ENCODE assay signal across 9 mouse cellular contexts in genomic region chr2:32601417-32602065, GRCm38 (mm10). TPM values are rescaled to one million over a fixed set of nuclear protein-coding genes. Genes with fewer than 3 reads are reported as not detected.
DNase-seq lines count a peak whose midpoint lies in the region; ATAC-seq and TF ChIP-seq lines count a peak whose summit lies in the region.
"Had no signal": no experiment of that assay in that cellular context is flagged by ENCODE, and none has a peak within 500 bp of the region (broad histone marks: within the 10 kb centered on the region; RNA-seq: fewer than 3 reads in every experiment).

No protein-coding gene starts in this region.

- ATAC-seq in heart, embryonic 11.5 days (replicated peaks; ENCODE audit: insufficient number of reproducible peaks, low FRiP score, low TSS enrichment): no peak
- ATAC-seq in intestine, postnatal 0 days: peak; percentile 61

- H3K4me1 ChIP-seq in heart, adult 2 months (ENCODE audit: control insufficient read depth, insufficient read depth, low read length): peaks cover 9% of the 10 kb centered on the region
- H3K4me1 ChIP-seq in heart, embryonic 11.5 days (ENCODE audit: control insufficient read depth, insufficient read depth, low read length): peaks cover 8% of the 10 kb centered on the region; the same call in 1 of the 2 replicates
- H3K4me1 ChIP-seq in CH12.LX (ENCODE audit: control insufficient read depth in 1 of 2, insufficient read depth in 2 of 2): peaks cover 0 to 25% of the 10 kb centered on the region in 2 experiments; a peak in 2 of 4 replicates
- H3K4me1 ChIP-seq in intestine, postnatal 0 days (replicated peaks; ENCODE audit: control insufficient read depth, insufficient read depth, low read length): no peaks in the 10 kb centered on the region

- intact Hi-C loops in heart, adult 2 months (cut with DNase I): loop anchor here (1.0 kb wide), 2 partner anchors 14 to 18 kb away; partner anchors contain the start of gene St6galnac4

- no peaks in the 10 kb centered on the region for H3K36me3 ChIP-seq in heart, adult 2 months (ENCODE audit: control insufficient read depth, insufficient read depth, low read length)
- H3K36me3 ChIP-seq in heart, embryonic 11.5 days (ENCODE audit: control insufficient read depth, insufficient read depth, low read length): peaks cover 7% of the 10 kb centered on the region; the same call in 1 of the 2 replicates
- H3K36me3 ChIP-seq in CH12.LX (replicated peaks in 1 of 2; ENCODE audit: control insufficient read depth in 1 of 2, insufficient read depth in 1 of 2, low read length in 1 of 2): peaks cover 20 to 44% of the 10 kb centered on the region in 2 experiments
- H3K36me3 ChIP-seq in intestine, postnatal 0 days (ENCODE audit: control insufficient read depth, insufficient read depth): peaks cover 3% of the 10 kb centered on the region; the same call in 1 of the 2 replicates

- 46% methylated on average over 8 of the region's 8 CpGs for WGBS in heart, adult 2 months
- WGBS in heart, embryonic 11.5 days (ENCODE audit: insufficient replicate concordance): 42% methylated on average over 8 of the region's 8 CpGs
- 41% methylated on average over 8 of the region's 8 CpGs for WGBS in intestine, postnatal 0 days

- no peak for TF ChIP-seq RAD21 in CH12.LX (IDR thresholded peaks at IDR 0.05; ENCODE audit: low read depth, low read length)

- peak overlapping the region; percentile 47 for H3K27ac ChIP-seq in heart, adult 2 months
- no peak overlapping the region for H3K27ac ChIP-seq in heart, embryonic 11.5 days (ENCODE audit: low read depth, low read length)
- no peak overlapping the region for H3K27ac ChIP-seq in CH12.LX (ENCODE audit: insufficient read depth, low read depth)
- no peak overlapping the region for H3K27ac ChIP-seq in intestine, postnatal 0 days (ENCODE audit: low read depth, low read length)
- H3K27ac ChIP-seq: neural tube, embryonic 13.5 days had no signal

- H3K9me3 ChIP-seq in heart, embryonic 11.5 days (replicated peaks; ENCODE audit: control insufficient read depth, low read length): no peaks in the 10 kb centered on the region
- no peaks in the 10 kb centered on the region for H3K9me3 ChIP-seq in CH12.LX (replicated peaks; ENCODE audit: low read length)
- H3K9me3 ChIP-seq in intestine, postnatal 0 days (ENCODE audit: control insufficient read depth): no peaks in the 10 kb centered on the region
- H3K9me3 ChIP-seq: neural tube, embryonic 13.5 days had no signal

- no peak for TF ChIP-seq POLR2A in heart, adult 2 months (IDR thresholded peaks at IDR 0.05; ENCODE audit: insufficient read depth, low read depth, low read length)
- TF ChIP-seq POLR2A in CH12.LX (IDR thresholded peaks at IDR 0.05; ENCODE audit: low read depth, low read length): no peak

- H3K79me2 ChIP-seq in heart, adult 2 months (replicated peaks; ENCODE audit: control insufficient read depth, insufficient read depth, low read length): no peaks in the 10 kb centered on the region
- H3K79me2 ChIP-seq in CH12.LX (replicated peaks; ENCODE audit: control insufficient read depth, extremely low read depth, insufficient read depth, poor library complexity, severe bottlenecking): no peaks in the 10 kb centered on the region

- dilution Hi-C loops in CH12.LX (cut with MboI; ENCODE audit: extremely low pct_ligation_motif_present, extremely low pct_unique_long_range_greater_than_20kb, low sequenced_read_pairs): no loop called here

- no peak overlapping the region for H3K9ac ChIP-seq in heart, adult 2 months (ENCODE audit: low read depth, low read length)
- no peak overlapping the region for H3K9ac ChIP-seq in heart, embryonic 11.5 days (ENCODE audit: low read depth, low read length)
- H3K9ac ChIP-seq in CH12.LX (ENCODE audit: insufficient read depth, low read depth): no peak overlapping the region
- no peak overlapping the region for H3K9ac ChIP-seq in intestine, postnatal 0 days (ENCODE audit: low read depth, low read length)
- H3K9ac ChIP-seq: neural tube, embryonic 13.5 days had no signal

- in situ Hi-C loops in CH12.LX (cut with MboI; ENCODE audit: low pct_ligation_motif_present, low pct_unique_long_range_greater_than_20kb, low sequenced_read_pairs): no loop called here

- no peaks in the 10 kb centered on the region for H3K27me3 ChIP-seq in heart, adult 2 months (ENCODE audit: control insufficient read depth, insufficient read depth, low read length)
- no peaks in the 10 kb centered on the region for H3K27me3 ChIP-seq in heart, embryonic 11.5 days (ENCODE audit: control insufficient read depth, insufficient read depth, low read length)
- H3K27me3 ChIP-seq in CH12.LX (replicated peaks): no peaks in the 10 kb centered on the region
- no peaks in the 10 kb centered on the region for H3K27me3 ChIP-seq in intestine, postnatal 0 days (replicated peaks; ENCODE audit: control insufficient read depth, insufficient read depth, low read length)
- H3K27me3 ChIP-seq: neural tube, embryonic 13.5 days had no signal

- no peak overlapping the region for H3K4me3 ChIP-seq in heart, adult 2 months
- no peak overlapping the region for H3K4me3 ChIP-seq in heart, embryonic 11.5 days (ENCODE audit: low read depth, low read length)
- H3K4me3 ChIP-seq in CH12.LX (replicated peaks in 1 of 3; ENCODE audit: low read depth in 2 of 3, low read length in 2 of 3, poor library complexity in 1 of 3): no peak overlapping the region
- no peak overlapping the region for H3K4me3 ChIP-seq in intestine, postnatal 0 days (ENCODE audit: low read depth, low read length)
- H3K4me3 ChIP-seq: neural tube, embryonic 13.5 days had no signal

- TF ChIP-seq EP300 in heart, adult 2 months (IDR thresholded peaks at IDR 0.05; ENCODE audit: insufficient read depth, low read depth, low read length): no peak
- no peak for TF ChIP-seq EP300 in CH12.LX (IDR thresholded peaks at IDR 0.05; ENCODE audit: low read length)

- no peak overlapping the region for H3K4me2 ChIP-seq in heart, embryonic 11.5 days
- H3K4me2 ChIP-seq in CH12.LX (ENCODE audit: insufficient read depth, low read depth, poor library complexity, severe bottlenecking): no peak overlapping the region
- peak overlapping the region; percentile 35; the same call in 1 of the 2 replicates for H3K4me2 ChIP-seq in intestine, postnatal 0 days (replicated peaks; ENCODE audit: low read depth)

- DNase-seq in heart, adult 2 months: peak; percentile 53 to 59
- DNase-seq in CH12.LX (ENCODE audit: extremely low read depth): peak; percentile 69
- DNase-seq in cerebellum, postnatal 36 days: peak; percentile 51 to 58
- peak; percentile 63 for DNase-seq in lung, postnatal 25 days (ENCODE audit: low spot score)
- peak; percentile 30 for DNase-seq in thymus, postnatal 25 days
- DNase-seq in urinary bladder, postnatal 4 days (ENCODE audit: low spot score in 2 of 2): no peak

- peak; percentile 66 for TF ChIP-seq CTCF in heart, adult 2 months (IDR thresholded peaks at IDR 0.05)
- peak in 1 of 2 experiments; percentile 59; a peak in 2 of 4 replicates for TF ChIP-seq CTCF in CH12.LX (conservative IDR thresholded peaks at IDR 0.05 in 1 of 2, IDR thresholded peaks at IDR 0.05 in 1 of 2; ENCODE audit: low read depth in 2 of 2, low read length in 2 of 2)
- TF ChIP-seq CTCF in intestine, postnatal 0 days (IDR thresholded peaks at IDR 0.05; ENCODE audit: low read depth): peak; percentile 71

TF ChIP-seq in CH12.LX, 34 proteins besides CTCF, POLR2A, EP300 and RAD21 (continues in another document):
- TF ChIP-seq ZNF384 (IDR thresholded peaks at IDR 0.05; ENCODE audit: low read depth, low read length): no peak
- no peak for TF ChIP-seq TCF12 (IDR thresholded peaks at IDR 0.05; ENCODE audit: low read depth, low read length)
- TF ChIP-seq MEF2A (IDR thresholded peaks at IDR 0.05; ENCODE audit: borderline replicate concordance, low read depth, low read length): no peak

RNA-seq across cellular contexts. Expression of gene St6galnac6, which starts 2.0 kb away (rescaled TPM):
- total RNA-seq in heart, adult 2 months (2021): 100 to 1,000 TPM; 107 to 125 TPM
- polyA plus RNA-seq in heart, adult 2 months (2012; rRNA removed): 129 and 174 TPM in 2 replicates
- 8.3 and 9.3 TPM in 2 replicates for polyA plus RNA-seq in heart, embryonic 11.5 days (2014; fragmentation: Nextera tagmentation; extraction: Ambion mirVana)
- total RNA-seq in CH12.LX (2012; rRNA removed): 13.9 and 14.3 TPM in 2 replicates
- total RNA-seq in CH12.LX (2014; rRNA removed): 12.9 and 13.2 TPM in 2 replicates
- 10.7 and 13.3 TPM in 2 replicates for polyA plus RNA-seq in CH12.LX (2012; ENCODE audit: insufficient read length, low read depth)
- polyA plus RNA-seq in intestine, postnatal 0 days (2015; fragmentation: Nextera tagmentation; extraction: Ambion mirVana): 8.3 and 9.1 TPM in 2 replicates

RNA-seq across cellular contexts. Expression of gene St6galnac4, which starts 14.6 kb away (rescaled TPM):
- 10 to 100 TPM; 16.2 to 17.8 TPM for total RNA-seq in heart, adult 2 months (2021)
- 25.2 and 28.6 TPM in 2 replicates for polyA plus RNA-seq in heart, adult 2 months (2012; rRNA removed)
- 32.9 and 40.9 TPM in 2 replicates for polyA plus RNA-seq in heart, embryonic 11.5 days (2014; fragmentation: Nextera tagmentation; extraction: Ambion mirVana)
- total RNA-seq in CH12.LX (2012; rRNA removed): 51.9 and 57.4 TPM in 2 replicates
- 45.9 and 58.3 TPM in 2 replicates for total RNA-seq in CH12.LX (2014; rRNA removed)
- 81.7 and 87.0 TPM in 2 replicates for polyA plus RNA-seq in CH12.LX (2012; ENCODE audit: insufficient read length, low read depth)
- polyA plus RNA-seq in intestine, postnatal 0 days (2015; fragmentation: Nextera tagmentation; extraction: Ambion mirVana): 5.7 and 6.6 TPM in 2 replicates

RNA-seq across cellular contexts. Expression of gene Ak1, which starts 20.0 kb away (rescaled TPM):
- total RNA-seq in heart, adult 2 months (2021): 100 to 1,000 TPM; 606 to 670 TPM
- polyA plus RNA-seq in heart, adult 2 months (2012; rRNA removed): 584 and 623 TPM in 2 replicates
- polyA plus RNA-seq in heart, embryonic 11.5 days (2014; fragmentation: Nextera tagmentation; extraction: Ambion mirVana): 212 and 221 TPM in 2 replicates
- total RNA-seq in CH12.LX (2012; rRNA removed) (2.9 and 3.9 TPM in 2 replicates), CH12.LX (2014; rRNA removed) (1.4 TPM in 2 replicates)
- 1.5 and 2.8 TPM in 2 replicates for polyA plus RNA-seq in CH12.LX (2012; ENCODE audit: insufficient read length, low read depth)
- 10.5 and 12.1 TPM in 2 replicates for polyA plus RNA-seq in intestine, postnatal 0 days (2015; fragmentation: Nextera tagmentation; extraction: Ambion mirVana)

RNA-seq across cellular contexts. Expression of gene 9430097D07Rik, which starts 26.1 kb away (rescaled TPM):
- total RNA-seq in heart, adult 2 months (2021): not detected
- polyA plus RNA-seq in heart, adult 2 months (2012; rRNA removed): not detected in 2 replicates
- polyA plus RNA-seq in heart, embryonic 11.5 days (2014; fragmentation: Nextera tagmentation; extraction: Ambion mirVana): 0.17 TPM in 1 of 2 replicates, not detected in the other
- total RNA-seq in CH12.LX (2012; rRNA removed): 0.13 TPM in 1 of 2 replicates, not detected in the other
- total RNA-seq in CH12.LX (2014; rRNA removed): not detected in 2 replicates
- polyA plus RNA-seq in CH12.LX (2012; ENCODE audit: insufficient read length, low read depth): not detected in 2 replicates
- 0.14 TPM in 1 of 2 replicates, not detected in the other for polyA plus RNA-seq in intestine, postnatal 0 days (2015; fragmentation: Nextera tagmentation; extraction: Ambion mirVana)

RNA-seq across cellular contexts. Expression of gene Pip5kl1, which starts 26.9 kb away (rescaled TPM):
- not detected for total RNA-seq in heart, adult 2 months (2021)
- 0.25 TPM in 1 of 2 replicates, not detected in the other for polyA plus RNA-seq in heart, adult 2 months (2012; rRNA removed)
- 0.31 and 0.51 TPM in 2 replicates for polyA plus RNA-seq in heart, embryonic 11.5 days (2014; fragmentation: Nextera tagmentation; extraction: Ambion mirVana)
- total RNA-seq in CH12.LX (2012; rRNA removed): 0.64 and 1.3 TPM in 2 replicates
- 0.28 TPM in 1 of 2 replicates, not detected in the other for total RNA-seq in CH12.LX (2014; rRNA removed)
- 0.57 and 0.82 TPM in 2 replicates for polyA plus RNA-seq in CH12.LX (2012; ENCODE audit: insufficient read length, low read depth)
- polyA plus RNA-seq in intestine, postnatal 0 days (2015; fragmentation: Nextera tagmentation; extraction: Ambion mirVana): not detected in 2 replicates

Comparison
In these comparisons a context has a peak if more than half of its experiments do, and no peak if none do; other contexts are left out.
1. DNase-seq: peak in heart, adult 2 months (2 of 2), CH12.LX (single experiment), cerebellum, postnatal 36 days (2 of 2), lung, postnatal 25 days (single experiment) and thymus, postnatal 25 days (single experiment); none in urinary bladder, postnatal 4 days (0 of 2).
2. RNA of gene Ak1, which starts 20.0 kb away (polyA plus RNA-seq): 584 to 623 TPM in heart, adult 2 months and 212 to 221 TPM in heart, embryonic 11.5 days; 10.5 to 12.1 TPM in intestine, postnatal 0 days and 1.5 to 2.8 TPM in CH12.LX; every median in the first group is over 10 times any median in the second.